Mouse (Mus musculus) kidney, postnatal 25 days (tissue): ENCODE data around the gene Atp1a1.

ENCODE experiments used
- DNase-seq, 2 experiments: peaks; one replicate each; pipeline ENCODE4 v3.0.0; 2021; ENCODE audit warnings: mixed read lengths in 2 of 2

Gene Atp1a1

DNA sequence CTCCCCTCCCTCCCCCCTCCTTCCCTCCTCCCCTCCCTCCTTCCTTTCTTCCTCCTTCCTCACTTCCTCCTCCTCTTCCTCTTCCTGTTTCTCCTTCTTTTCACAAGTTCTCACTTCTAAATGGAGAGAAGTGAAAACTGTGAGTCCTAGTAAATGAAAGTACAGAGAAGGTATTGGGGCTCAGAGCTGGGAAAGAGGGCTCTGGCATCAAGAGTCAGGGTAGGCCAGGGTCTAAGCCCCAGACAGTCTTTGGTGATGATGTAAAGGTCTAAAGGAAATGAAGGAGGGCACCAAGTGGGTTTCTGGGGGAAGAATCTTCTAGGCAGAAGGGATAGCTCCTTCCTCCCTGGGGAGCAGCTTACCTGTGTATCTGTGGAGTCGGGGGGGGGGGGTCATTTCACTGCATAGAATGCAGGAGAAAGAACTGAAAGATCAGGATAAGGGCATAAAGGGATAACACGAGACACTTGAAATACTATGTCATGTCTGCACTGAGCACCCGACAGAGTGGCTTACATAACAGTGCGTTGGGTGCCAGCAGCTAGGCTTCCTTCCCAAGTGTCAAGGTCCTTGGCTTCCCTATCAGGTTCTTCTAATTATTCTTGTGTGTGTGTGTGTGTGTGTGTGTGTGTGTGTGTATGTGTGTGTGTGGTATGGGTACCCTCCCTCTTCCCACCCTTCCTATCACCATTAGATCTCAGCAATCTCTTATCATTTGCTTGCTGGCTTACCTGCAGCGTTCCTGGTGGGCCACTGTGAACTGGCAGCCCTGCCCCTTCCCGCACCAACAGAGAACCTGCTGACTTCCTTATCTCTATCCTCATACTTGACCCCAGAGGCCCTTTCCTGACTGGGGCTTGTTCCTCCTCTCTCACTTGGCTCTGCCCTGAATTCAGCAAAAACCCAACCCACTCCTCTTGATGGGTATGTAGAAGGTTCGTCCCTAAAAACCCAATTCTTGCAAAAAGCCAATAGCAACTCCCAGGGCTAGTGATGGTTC lies 51.6 kb downstream of the Atp1a1 start:
- peak; percentile 49 to 84 for DNase-seq

GRCm38 (mm10) chr3:101551457-101552230 lies 52.8 kb downstream of the Atp1a1 start:
- DNase-seq = peak; percentile 34 to 83

DNA sequence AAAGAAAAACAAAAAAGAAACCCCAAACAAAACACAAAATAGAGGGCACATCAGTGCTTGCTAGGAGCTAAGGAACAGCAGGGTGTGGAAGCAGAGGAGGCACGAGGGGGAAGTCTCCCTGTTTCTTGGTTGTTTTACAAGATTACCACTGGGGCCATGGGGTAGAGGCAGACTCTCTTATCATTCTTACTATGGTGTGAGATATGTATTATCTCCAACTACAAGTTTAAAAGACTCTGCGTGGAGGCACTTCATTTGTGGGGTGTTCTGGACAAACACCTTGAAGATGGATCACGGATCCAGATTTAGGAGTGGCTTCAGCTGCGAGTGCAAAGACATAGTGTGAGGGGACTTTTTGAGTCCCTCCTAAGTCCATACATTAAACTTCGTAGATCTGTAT lies 54.7 kb downstream of the Atp1a1 start:
- DNase-seq = no peak

- DNase-seq = no peak
These were observed 60.4 kb downstream of the Atp1a1 start for GRCm38 (mm10) chr3:101544116-101544515.

DNA sequence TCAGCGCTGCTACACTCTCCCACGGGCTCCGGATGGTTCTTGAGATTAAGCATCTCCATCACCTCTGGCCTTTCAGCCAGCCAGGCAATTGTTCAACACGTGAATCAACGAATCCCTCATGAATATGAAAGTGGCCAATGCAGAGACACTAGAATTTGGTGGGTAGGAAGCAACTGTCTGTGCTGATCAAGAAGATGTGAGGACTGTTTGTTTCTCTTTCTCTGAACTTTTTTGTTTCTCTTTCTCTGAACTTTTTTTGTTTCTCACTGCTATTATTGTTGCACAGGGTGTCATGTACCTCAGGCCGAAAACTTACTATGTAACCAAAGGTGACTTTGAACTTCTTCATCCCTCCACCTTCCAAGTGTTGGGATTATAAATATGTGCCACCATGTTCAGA lies 62.9 kb downstream of the Atp1a1 start:
- no peak for DNase-seq

GRCm38 (mm10) chr3:101540568-101540967 lies 63.9 kb downstream of the Atp1a1 start:
- no peak for DNase-seq

GRCm38 (mm10) chr3:101536322-101536721 lies 68.2 kb downstream of the Atp1a1 start:
- no peak for DNase-seq

DNA sequence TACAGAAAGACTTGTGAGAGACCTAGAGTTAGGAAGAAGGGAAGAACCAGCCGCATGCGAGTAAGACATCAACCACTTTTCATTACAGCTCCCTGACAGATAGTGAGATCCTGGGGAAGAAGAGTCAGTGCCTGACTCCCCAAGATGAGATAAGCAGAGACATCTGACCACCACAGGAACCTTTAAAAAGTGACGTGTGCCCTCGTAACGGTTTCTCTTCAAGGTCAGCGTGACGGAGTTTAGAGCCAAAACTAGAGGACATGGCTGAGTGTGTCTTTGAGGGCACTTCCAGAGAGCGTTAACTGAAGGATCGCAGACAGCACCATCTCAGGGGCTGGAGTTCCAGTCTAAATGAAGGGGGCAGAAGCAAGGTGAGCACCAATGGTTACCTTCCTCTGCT lies 70.2 kb downstream of the Atp1a1 start:
- DNase-seq = no peak

GRCm38 (mm10) chr3:101533373-101533772 lies 71.1 kb downstream of the Atp1a1 start:
- no peak for DNase-seq

- DNase-seq = no peak
These were observed 73.6 kb downstream of the Atp1a1 start for GRCm38 (mm10) chr3:101530928-101531327.

GRCm38 (mm10) chr3:101528900-101529594 lies 75.4 kb downstream of the Atp1a1 start:
- DNase-seq = peak in 1 of 2 experiments; percentile 32

DNA sequence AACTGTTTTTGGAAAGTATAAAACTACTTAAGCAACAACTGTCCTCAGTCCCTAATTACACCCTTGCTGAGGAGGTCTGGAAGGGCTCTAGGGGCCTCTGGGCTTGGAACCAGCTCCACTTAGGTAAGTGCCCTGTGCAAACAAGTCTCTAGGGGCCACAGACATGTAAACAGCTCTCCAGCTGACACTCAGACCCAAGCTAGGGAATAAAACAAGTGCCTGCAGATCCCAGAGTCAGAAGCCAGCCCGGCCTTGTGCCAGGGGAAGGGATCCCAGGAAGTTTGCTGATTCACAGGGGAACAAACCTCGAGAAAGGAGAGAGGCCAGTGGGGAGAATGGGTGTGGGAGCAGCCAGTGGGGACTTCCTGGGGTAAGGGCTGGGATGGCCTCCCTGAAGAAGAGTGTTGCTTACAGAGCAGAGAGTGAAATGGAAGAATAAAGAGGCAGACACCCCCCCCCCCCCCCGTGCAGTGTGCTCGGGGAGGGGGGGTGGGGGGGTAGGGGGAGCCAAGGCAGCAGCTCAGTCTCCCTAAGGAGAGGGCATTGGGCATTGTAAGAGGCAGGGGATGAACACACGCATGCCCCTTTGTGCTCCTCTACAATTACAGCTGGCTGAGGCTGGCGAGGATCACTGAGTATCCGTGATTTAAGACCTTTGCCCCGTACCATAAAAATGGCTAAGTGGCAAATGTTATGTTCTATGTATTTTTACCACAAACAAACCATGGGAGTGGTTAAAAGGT lies 76.2 kb downstream of the Atp1a1 start:
- DNase-seq = peak; percentile 44 to 64

DNA sequence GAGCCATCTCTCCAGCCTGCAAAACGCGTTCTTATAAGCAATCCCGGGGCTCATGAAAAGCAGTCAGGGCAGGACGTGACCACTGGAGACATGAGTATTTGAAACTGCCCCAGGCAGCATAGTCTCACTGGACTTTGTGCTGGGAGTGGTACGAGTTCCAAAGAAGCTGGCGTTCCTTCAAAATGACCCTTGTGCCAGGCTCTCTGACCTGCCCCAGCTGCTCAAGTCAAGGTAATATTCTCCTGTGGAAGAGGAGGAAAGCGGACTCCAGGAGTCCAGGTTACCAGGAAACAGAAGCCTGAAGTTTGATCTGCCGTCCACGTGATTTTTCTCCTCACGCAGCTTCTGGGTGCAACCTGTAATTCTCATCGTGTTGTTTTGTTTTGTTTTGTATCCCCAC lies 77.9 kb downstream of the Atp1a1 start:
- peak; percentile 83 to 94 for DNase-seq
